Mouse (Mus musculus): ENCODE data around the gene Cdk5rap3.

The Cdk5rap3 gene

DNA sequence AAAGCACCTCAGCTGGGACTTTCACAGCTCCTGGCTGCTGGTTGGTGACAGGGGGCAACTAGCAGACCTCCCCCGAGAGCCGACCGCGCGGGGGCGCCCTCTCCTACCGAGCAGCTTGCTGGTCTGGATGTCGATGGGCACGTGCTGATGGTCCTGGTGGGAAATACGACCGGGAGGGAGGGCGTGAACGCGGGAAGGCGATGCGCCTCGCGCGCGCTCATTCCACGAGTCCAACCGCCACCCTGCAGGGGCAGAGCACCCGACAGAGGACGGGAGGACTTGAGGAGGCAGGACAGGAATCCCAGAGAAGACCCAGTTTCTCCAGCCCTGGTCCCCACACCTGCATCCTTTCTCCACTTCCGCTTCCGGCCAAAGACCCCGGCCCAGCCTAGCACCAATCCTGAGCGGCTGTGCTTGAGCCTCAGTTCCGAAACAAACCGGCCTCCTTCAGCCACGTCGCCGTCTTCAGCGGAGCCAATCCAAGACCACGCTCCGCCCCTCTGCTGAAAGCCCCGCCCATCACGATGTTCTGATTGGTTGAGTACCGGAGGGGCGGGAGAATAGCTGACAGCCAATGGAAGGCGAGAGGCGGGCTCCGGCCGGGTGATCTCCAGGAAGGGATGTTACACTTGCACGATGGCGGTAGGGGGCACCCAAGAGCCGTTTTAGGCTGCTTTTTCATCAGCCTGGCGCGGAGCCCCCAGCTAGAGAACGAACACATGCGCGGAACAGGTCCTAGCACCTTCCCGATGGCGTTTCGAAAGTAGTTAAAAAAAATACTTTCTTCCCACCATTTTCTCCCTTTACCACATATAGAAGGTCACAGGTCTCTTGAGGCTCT is at the start of gene Cdk5rap3:
TSS of gene Cdk5rap3 (minus strand) at position 453 of the 841 bp plus-strand sequence.
- DNase-seq: peak; percentile 99

DNA sequence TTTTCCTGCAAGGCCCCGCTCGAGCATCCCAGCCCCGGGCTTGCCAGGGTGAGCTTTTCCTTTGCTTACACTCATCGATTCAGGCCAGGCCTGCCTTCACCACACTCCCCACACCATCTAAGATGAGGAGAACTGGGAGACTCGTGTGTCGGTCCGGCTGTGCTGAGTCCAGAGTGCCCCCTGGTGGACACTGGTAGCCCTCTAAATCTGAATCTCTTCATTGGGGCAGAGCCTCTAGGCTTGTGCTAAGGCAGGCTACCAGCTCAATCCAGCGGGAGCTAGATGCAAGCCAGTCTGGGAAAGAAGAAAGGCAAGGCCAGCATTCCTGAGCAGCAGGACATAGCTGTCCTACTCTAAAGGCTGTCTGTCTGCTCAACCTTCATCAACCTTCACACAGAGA is 47.3 kb upstream of the Cdk5rap3 start:
- peak; percentile 89 to 92 for DNase-seq

DNA sequence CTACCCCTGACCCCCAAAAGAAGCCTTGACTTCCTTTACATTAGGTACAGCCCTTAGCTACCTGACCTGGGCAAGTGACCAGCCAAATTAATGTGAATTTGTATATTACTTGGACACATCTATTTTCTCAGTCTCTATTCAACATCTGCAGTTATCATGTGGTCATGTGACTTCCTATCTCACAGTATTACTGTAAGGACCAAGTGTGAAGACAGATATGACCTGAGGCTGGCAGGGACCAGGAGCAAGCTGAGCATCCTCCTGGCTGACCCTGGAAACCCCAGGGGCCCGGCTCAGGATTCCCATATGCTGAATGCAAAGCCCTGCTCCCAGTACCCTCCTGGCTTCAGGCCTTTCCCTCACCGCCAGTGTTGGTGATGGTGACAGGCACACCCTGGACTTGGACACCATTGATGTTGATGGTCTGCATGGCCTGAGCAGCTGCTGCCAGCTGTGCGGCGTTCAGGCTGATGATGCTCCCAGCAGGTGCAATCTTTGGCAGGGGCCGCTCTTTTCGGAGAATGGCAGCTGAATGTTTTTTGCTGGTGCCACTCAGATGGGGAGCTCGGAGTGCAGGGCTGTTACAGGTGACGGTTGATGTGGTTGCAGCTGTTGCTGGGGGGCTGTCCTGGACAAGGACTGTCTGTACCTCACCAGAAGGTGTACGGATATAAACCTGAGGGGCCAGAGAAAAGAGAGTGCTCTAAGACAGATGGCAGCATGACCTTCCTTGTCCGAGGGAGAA is 40.9 kb upstream of the Cdk5rap3 start:
- DNase-seq: no peak

DNA sequence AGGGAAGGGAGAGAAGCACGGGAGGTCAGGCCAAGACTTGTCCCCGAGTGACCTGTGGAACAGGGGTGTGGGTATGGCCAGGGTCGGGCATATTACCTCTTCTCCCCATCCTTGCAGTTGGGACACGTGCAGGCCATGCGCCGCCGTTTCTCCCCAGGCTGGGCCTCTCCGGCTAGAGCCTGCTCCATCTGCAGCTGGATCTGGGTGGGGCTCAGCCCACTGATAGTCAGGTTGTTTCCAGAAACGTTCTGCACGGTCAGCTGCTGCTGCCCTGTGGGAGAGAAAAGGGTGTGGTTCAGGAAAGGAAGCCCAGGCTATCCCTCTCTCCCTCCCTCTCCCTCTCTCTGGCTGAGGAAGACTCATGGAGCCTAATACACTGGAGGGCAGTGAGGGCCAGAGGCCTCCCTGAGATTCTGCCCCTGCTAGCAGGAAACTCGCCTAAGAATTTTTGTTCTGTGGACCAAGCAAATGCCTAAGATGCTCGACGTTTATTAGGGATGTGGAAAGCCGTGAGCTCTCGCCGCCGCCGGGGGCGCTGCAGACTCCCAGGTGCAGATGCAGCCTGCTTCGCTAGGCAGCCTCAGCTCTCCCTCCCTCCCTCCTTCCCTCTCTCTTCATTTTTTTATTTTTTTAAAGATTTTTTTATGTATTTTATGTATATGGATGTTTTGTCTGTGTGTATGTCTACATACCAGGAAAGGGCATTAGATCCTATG is 39.9 kb upstream of the Cdk5rap3 start:
- no peak for DNase-seq

DNA sequence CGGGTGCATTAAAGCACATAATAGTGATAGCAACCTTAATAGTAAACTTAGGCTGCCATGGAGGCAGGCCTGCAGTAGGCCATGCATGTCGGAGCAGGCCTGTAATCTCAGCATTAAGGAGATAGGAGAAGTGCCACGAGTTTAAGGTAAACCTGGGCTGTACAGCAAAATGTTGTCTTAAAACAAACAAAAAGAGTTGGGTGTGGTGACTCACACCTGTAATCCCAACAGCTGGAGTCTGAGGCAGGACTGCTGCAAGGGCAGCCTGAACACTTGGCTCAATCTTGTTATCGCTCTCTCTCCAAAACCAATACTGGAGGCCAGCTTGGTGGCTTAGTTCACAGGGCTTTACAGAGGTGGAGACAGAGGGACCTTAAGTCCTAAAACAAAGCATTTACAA is 38.8 kb upstream of the Cdk5rap3 start:
- DNase-seq: no peak

DNA sequence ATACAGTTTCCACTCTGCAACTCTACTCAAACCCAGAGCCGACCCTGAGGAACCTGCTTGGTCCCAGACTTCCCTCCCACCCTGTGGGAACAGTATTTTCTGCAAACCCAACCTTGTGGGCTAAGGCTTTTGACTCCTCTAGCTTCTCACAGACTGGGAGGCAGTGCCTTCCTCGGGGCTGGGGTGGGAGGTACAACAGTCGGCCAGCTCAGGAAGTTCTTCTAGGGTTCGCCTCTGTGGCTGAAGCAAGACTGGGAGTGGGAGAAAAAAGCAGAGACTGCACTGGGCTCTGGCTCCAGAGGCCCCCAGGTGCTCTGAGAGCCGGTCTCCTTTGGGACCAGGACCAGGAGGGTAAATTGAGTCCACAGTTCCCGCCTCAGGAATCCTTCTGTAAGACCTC is 36.6 kb upstream of the Cdk5rap3 start:
- DNase-seq: no peak

DNA sequence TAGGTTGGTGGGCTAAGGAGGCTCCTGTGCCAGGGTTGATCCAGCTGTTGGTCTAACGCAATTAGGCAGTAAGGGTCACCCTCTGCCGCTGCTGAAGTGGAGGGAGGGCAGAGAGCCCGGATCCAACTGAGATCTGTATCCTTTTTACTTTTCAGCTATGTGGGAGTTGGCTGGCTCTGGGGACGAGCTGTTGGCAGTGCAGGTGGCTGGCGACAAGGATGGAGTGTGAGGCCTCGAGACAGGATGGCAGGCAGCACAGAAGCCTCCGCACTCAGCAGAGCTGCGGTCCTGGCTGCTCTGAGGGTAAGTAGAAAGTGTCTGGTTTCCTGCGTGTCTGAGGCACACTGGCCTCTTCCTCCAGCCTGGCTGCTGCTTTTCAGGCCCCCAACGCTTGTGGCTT is 36.1 kb upstream of the Cdk5rap3 start:
- no peak for DNase-seq

DNA sequence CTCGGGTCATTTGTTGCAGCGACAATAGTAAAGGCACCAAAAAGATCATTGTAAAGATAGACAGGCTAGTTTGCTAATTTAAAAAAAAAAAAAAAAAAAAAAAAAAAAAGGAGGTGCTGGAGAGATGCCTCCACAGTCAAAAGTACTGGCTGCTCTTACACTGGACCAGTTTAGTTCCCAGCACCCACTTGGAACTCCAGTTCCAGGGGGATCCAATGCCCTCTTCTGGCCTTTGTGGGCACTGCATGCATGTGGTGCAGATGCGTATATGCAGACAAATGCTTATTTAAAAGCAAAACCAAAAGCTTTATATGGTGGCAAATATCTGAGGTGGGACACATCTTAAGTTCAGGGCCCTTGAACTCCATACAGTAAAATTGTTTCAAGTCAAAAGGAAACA is 34.5 kb upstream of the Cdk5rap3 start:
- DNase-seq: no peak

DNA sequence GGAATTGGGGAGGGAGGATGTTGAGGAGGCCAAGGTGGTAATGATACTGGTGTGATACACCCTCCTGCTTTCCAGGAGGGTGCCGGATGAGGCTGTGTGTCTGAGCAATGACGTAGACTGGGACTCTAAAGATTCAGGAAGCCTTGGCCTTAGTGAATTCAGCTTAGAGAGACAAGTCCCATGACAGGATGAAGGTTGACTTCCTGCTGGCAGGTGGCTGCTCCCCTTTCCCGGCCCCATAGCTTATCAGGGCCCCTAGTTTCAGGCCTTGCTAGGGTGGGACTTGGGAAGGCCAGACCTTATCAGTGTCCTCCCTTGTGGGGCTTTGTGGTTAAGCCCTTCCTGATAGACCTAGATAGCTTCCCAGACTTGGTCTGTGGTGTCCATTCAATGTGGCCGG is 31.6 kb upstream of the Cdk5rap3 start:
- DNase-seq: no peak

DNA sequence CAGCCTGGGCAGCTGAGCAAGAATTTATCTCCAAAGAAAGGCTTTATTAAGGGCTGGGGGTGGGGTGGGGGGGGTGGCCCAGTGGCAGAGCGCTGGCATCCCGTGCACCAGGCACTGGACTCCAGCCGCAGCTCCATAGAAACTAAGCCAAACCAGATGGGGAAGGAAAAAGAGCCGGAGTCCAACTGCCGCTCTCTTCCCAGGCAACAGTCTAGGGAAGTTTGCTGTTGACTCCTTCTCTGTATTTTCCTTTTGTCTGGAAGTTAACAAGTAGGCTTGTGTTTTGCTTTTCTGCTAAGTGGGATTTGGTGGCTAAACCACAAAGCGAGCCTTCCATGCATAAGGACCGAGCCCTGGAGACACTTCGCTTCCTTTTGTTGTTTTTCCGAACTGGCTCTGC is 30.2 kb upstream of the Cdk5rap3 start:
- no peak for DNase-seq

DNA sequence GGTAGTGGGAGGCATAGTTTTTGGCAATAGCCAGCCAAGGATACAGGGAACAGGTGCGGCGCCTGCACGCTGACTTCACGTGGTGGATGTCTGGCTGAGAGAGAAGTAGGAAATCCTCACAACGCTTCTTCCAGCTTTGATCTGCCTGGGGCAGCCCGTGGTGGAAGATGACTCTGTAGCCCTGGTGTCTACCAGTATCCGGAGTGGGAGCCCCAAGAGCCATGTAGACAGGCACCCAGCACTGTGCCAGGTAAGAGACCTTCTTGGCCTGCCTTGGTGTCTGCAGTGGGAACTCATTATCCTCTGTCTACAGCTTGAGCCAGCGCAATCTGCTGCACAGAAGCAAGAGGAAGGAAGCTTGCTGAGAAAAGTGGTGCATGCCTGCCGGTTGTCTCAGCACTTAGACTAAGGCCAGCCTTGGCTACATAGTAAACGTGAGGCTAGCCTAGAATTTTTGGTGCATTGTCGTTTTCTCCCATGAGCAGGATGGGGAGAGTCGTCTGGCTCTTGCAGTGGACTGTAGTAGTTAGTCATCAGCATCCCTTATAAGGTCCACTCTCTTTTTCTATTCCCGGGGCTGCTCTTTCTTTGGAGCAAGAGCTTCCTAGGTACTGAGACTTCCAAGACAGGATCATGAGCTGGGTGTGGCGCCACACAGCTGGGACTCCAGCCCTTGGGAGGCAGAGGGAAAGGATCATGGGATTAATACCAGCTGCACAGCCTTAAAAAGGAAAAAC is 28.7 kb upstream of the Cdk5rap3 start:
- no peak for DNase-seq

DNA sequence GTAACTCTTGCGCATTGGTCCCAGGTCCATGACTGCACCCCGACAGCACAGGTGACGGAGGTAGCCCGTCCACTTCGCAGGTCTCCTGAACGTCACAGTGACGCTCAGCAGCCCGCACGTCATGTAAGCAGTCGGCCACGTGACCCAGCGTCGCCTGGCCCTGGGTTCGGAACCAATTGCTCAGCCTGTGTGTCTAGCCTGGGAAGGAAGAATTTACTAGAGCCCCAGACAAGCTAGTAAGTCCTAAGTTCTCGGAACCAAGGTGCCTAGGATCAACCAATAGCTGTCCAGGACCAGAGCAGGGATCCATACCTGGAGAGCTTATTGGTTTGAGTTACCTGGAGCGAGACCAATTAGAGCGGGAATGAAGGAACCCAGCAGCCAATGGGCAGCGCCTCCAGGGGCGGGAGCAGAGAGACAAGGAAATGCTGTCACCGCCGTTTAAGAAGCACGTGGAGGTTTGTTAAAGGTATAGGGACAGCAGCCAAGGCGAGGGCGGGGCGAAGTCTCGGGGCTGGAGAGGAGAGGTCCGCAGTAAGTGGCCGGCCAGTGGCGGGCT is 27.5 kb upstream of the Cdk5rap3 start, which contains the start of gene Pnpo:
TSS of gene Pnpo (minus strand) at position 241 of the 559 bp plus-strand sequence.
- peak; percentile 96 for DNase-seq

DNA sequence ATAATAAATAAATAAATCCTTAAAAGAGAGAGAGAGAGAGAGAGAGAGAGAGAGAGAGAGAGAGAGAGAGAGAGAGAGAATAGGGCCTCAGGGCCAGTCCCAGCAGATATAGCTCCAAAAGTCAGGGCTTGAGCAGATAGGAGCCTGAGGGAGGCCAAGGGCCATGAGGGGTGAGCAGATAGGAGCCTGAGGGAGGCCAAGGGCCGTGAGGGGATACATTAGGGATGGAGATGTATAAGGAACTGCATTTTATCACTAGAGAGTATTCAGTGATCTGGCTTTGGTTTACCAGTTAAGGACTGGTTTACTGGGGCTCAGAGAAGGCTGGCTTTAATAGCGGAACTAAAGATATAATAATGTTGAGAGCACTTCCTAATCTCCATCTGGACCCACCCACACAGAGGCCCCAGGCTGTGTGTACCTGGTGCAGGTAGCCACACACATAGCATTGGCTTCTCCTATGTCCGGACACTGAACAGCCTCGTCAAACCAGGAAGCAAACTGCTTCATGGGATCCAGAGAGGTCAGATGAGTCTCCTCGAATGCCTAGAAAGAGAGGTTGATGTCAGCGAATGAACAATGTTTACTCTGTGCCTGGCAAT is 25.8 kb upstream of the Cdk5rap3 start:
- DNase-seq: no peak

DNA sequence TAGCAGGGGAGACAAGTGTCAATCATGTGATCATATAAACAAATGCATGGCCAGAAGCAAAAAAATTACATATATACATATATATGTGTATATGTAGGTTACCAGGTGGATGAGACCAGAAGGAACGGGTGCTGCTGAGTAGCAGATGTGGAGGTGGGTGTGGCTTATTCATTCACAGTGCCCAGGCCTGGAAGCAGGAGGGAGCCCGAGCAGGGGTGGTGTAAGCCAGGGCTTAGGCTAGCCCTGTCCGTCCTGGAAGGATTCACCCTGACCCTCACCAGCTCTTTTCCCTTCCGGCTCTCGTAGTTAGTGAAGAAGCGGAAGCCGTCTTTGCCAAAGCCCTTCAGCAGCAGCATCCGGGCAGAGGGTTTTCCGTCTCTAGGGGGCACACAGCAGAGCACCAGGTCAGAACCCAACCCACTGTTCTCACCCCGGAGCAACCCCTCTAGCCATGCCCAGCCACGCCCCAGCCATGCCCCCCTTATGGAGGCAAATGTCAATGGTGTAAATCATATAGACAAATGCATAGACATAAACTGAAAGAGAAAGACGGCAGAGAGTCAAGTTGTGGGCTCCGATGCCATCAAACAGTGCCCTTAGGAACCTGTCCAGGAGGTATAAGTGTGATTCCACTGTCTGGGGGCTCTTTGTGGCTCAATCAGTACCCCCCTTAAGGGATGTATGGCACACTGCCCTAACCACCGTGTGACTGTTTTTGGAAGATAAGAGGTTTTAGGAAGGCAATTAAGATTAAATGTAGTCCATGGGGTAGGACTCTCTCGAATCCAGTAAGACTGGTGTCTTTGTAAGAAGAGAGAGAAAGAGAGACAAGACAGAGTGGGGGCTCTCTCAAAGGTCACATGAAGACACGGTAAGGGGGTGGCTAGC is 24.5 kb upstream of the Cdk5rap3 start:
- no peak for DNase-seq

DNA sequence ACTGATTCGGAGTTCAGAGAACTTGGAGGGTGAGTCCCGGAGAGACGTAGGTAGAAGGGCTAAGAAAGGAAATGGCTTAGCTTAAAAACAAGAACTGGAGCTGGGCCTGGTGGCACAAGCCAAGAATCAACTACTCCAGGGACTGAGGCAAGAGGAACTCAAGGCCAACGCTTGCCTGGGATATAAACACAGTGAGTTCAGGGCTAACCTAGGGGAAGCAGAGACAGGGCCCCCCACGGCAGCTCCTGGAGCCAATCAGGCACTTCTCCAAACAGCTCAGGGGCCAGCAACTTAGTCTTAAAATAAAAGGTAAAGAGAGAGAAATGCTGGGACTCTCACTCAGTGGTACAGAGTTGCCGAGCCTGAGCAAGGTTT is 22.1 kb upstream of the Cdk5rap3 start:
- DNase-seq: no peak

DNA sequence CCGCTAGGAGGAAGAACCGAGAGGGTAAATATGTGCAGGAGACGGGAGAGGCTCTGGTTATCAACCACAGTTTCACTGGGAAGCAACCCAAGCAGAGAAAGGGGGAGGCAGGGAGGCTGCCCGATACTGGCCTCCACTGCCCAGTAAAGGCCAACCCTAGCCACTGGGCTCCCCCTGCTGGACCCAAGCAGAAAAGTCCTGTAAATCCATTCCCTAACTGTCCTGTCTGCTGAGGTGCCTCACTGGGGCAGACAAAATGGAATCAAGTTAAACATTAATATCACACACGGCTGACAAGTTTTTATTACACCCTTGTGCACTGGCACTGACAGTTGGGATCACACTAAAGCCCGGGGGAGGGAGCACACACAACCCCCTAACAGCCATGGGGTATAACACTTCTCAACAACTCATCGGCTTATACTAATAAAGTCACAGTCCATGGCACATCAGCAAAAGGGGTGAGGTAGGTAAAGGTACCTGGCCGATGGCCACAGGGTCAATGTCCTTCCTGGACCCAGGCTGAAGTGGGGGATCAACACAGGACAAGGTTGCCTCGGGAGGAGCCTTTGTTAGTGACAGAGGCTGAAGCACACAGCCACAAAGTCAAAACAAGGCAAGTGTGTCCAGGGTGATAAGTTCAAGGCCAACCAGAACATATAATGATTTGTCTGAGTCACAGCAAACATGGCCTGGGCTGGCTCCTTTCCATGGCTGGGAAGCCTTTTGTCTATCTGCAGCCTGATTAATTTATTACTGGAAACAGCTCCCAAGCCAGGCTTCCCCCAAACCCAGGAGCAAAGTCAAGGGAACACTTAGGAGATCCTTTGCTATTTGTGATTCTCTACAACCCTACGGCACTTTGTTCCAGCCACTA is 21.5 kb upstream of the Cdk5rap3 start:
- peak; percentile 82 to 89 for DNase-seq

DNA sequence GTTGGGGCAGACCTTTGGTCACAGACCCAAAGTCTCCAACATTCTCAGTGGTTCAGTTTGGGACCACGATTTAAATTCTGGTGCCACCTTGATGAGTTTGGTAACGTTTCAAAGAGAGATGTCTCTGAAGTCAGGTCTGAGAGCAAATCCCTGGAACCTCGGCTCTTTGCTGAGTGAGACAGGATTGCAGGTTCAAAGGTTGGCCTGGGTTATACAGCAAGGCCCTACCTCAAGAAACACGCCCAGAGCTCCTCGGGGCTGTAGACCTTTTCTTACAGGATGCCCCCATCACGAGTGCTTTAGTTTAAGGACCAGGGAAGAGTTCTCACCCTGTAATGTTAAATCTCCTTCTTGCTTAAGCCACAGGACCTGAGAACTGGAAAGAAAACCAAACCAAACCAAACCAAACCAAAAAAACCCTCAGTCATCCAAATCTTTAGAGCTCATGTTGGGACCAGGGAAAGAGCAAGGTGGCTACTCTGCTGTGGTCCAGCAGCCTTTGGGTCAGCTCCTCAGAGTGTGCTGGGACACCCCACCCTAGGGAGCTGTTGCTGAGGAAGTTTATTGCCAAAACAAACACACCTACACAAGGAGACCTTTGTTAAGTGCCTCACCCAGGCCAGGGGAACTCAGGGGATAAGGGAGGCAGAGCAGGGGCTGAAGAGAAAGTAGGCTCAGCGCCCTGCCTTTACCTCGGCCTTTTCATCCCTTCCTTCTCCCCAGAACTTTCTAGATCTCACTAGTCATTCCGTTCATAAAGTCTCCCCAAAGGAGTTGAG is 19.8 kb upstream of the Cdk5rap3 start:
- DNase-seq: peak; percentile 69 to 79

DNA sequence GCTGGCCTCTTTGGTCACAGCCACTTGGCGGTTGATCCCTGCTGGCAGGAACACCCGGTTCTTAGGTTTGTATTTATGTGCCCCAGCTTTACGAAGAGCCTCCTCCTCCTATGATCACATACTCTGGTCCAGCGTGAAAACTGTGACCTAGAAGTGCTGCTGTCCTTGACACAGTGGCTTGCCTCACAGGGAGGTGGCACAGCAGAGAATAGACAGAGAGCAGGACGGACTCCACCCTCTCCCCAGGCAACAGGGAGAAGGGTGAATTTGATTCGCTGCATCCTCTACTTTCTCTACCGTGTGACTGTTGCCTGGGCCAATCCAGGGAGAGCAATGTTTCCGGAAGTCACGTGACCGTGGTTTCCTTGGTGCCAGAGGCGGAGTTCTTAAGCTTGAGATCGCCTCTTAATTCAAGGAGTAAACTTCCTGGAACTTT is 18.6 kb upstream of the Cdk5rap3 start:
- peak; percentile 93 to 95 for DNase-seq

Measured in lung, adult 18-20 months (tissue).